Mouse (Mus musculus) gastrocnemius, adult 8-10 months (tissue): Measurements from ENCODE around the gene Kcna1. TPM values are rescaled to one million over a fixed set of nuclear protein-coding genes. Genes with fewer than 3 reads are reported as not detected.

Source experiments
- DNase-seq, 2 experiments: peaks; one replicate each; pipeline ENCODE4 v3.0.0; 2022; ENCODE audit warnings: low spot score in 2 of 2
- total RNA-seq, 4 experiments: library from RNA; stranded (reverse); gene quantifications; 2 replicates each; pipeline ENCODE4 v1.2.4; 2022

Gene Kcna1
- total RNA-seq, 4 experiments from 2014 or later, result 0.58 to 2.1 (median 1.0) TPM

DNA sequence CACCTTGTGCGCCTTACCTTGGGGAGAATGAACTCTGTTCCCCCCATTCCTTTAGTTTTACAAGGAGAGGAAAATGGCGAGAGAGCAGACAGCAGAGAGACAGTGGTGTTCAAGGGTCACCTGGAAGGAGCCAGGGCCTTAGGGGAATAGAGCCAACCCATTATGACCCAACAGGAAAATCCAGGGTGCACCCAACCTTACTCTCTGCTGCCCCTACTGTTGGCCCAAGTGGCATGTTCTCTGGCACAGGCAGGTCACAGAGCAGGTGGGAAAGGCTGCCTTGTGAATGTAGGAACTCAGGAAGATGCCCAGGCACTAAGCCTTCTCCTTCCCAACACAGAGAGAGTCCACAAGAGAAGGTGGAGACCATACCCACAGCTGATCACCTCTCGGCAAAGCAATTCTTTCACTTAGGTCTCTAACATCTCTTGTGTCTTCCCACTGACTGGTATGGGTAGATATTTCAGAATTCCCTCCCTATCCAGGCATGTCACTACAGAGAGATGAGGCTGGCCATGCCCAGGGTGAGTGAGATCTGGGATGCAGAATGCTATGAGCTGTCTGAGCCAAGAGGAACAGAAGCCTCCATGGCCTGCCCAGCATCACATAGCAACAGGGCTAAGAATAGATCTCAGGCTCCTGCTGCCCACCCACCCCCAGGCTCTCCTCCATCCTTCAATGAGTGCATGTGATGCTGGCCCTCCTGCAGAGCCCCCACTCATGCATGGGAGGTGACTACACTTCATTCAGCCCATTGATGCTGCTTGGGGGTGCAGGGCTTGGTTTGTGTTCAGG lies 46.8 kb downstream of the Kcna1 start:
- no peak for DNase-seq

DNA sequence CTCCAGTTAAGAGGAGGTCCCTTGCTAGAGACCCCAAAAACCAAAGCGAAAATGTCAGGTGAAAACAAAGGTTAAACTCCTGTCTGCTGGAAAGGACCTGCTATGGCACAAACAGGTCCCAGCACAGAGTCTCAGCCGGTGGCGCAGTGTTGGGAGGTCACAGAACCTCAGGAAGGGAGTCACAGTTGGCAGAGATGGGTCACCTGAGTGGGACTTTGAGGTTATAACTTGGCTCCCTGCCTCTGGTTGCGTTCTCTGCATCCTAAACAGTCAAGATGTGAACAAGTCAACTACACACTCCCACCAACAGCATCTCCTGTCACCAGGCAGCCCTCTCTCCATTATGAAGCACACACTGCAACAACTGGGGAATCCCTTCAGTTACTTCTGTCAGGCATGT lies 48.4 kb downstream of the Kcna1 start:
- DNase-seq, result no peak

DNA sequence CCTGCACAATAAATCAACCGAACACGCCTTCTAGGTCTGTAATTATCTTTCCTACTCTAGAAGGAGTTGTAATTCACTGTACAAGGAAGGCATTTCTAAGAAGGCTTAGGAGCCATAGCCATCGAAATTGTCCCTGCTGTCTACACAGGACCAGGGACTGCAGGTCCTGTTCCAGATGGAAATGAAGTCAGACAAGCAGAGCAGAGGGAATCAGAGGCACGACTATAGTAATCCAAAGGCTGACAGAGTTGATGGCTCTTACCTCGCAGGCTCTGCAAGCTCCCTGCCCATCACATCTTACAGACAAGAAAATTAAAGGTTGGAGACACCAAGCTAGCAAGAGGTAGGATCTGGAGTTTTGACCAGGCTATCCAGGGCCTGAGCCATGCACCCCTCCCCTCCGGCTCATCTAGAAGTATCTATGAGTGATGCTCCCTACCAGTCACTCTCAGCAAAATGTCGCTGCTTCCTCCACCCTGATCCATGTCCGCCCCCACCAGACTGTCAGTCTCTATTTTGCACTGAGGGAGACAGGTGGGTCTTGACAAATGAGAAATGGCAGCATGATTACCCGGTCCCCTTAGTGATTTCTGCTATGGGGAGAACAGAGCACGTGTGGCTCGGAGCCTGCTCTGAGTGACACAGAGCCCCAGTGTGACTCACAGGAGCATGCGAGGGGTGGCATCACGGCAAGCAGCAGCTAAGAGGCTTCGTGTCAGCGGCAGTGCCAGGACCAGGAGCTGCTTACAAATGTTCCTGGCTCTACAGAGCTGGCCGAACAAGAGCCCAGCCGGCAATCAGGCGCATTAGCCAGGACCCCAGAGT lies 50.2 kb downstream of the Kcna1 start:
- DNase-seq, result no peak

DNA sequence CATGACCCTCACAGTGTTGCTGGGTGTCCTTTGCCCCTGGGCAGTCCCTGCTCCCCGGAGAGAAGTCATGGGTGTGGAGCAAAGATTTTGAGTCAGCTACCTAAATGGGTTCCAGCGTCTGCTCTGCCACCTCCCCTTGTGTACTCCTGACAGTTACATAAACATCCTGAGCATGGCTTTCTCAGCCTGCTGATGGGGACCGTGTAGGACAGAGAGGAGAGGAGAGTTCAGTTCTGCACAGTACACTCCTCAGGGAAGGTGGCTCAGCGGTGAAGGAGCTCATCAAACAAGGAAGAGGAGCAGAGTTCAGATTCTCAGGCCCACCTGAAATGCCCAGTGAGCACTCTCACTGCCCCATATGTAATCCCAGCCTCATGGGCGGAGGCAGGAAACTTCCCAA lies 51.1 kb downstream of the Kcna1 start:
- DNase-seq, result no peak

DNA sequence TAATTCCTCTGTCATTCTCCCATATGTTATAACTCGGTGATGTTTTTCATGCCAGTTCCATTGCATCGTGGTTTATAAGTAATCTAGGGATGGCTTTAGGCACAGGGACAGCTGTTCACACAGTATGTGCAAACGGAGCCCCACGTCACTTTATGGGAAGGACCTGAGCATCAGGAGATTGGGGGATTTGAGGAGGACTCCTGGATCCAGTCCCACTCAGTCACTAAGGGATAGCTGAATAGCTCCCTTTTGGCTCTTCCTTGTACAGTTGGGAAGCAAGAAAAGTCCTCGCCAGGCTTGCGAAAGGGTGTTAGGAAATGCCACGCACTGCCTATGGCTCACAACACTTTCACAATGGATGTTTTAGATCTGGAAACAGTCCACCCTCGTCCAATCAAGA lies 51.8 kb downstream of the Kcna1 start:
- DNase-seq, result no peak

DNA sequence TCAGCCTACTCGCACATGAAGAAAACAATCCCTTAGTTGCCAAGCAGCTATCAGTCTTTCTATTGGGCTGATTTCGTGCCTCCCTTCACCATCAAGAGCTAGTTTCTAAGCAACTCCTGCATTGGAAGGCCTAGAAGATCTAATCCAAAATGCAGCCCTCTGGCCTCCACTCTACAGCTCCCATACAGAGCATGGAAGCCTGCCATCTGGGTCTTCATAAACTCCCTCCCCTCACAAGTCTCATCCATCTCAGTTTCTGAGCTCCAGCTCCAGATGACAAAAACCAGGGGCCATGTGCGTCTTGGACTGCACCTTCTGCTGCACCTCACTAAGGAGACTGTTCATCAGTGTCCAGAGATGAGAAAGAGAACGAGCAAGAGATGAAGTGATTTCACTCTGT lies 52.8 kb downstream of the Kcna1 start:
- DNase-seq, result no peak

Other genes starting within 250 kb of the Kcna1 start
- 1 to 10 TPM; 3.3 to 3.9 (median 3.5) TPM for gene Kcna5, start 111.0 kb downstream of the Kcna1 start, total RNA-seq
- gene Kcna6, start 94.3 kb upstream of the Kcna1 start, total RNA-seq, result under 1 TPM; 0.15 to 0.51 (median 0.31) TPM
- gene Ndufa9, start 202.8 kb upstream of the Kcna1 start, total RNA-seq, result 100 to 1,000 TPM; 288 to 328 (median 320) TPM
- gene Akap3, start 206.7 kb upstream of the Kcna1 start, total RNA-seq, result not detected